ENCODE assay signal across 21 mouse cellular contexts in the genomic region with DNA sequence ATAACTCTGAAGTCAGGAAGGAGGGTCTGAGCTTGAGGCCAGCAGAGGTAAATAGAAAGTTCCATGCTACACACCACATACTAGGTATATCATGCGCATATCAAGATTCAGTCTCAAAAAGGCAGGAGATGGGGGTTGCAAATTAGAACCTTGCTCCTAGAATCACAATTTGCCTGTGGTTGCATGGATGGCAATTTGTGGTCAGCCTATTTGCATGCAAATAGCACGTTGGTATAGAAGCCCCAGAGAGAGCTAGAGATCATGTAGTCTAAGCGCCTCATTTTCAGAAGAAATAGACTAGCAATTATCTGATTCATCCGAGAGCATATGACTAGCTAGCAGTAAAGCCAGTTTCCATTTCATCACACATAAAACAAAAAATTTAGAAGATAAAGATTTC. TPM values are rescaled to one million over a fixed set of nuclear protein-coding genes. Genes with fewer than 3 reads are reported as not detected.
DNase-seq lines count a peak whose midpoint lies in the region; ATAC-seq and TF ChIP-seq lines count a peak whose summit lies in the region.
"Had no signal": no experiment of that assay in that cellular context is flagged by ENCODE, and none has a peak within 500 bp of the region (broad histone marks: within the 10 kb centered on the region; RNA-seq: fewer than 3 reads in every experiment).

No protein-coding gene starts in this region.

- WGBS in midbrain, embryonic 13.5 days: 44% methylated on average over 4 of the region's 4 CpGs
- 70% methylated on average over 4 of the region's 4 CpGs for WGBS in midbrain, embryonic 11.5 days
- 34% methylated on average over 4 of the region's 4 CpGs for WGBS in olfactory bulb, adult 2 months

- ATAC-seq in midbrain, embryonic 13.5 days: no peak
- ATAC-seq in midbrain, embryonic 11.5 days (ENCODE audit: low FRiP score): no peak
- ATAC-seq: forebrain, postnatal 0 days; Patski had no signal

- dilution Hi-C loops in CH12.LX (cut with MboI; ENCODE audit: extremely low pct_ligation_motif_present, extremely low pct_unique_long_range_greater_than_20kb, low sequenced_read_pairs): no loop called here

- intact Hi-C loops in heart, postnatal 36 days (cut with DNase I): no loop called here

- DNase-seq in heart, adult 11 months: peak; percentile 80
- DNase-seq in heart, postnatal 36 days: no peak
- no peak for DNase-seq in midbrain, embryonic 11.5 days (ENCODE audit: low spot score, missing footprints)
- DNase-seq in CH12.LX (ENCODE audit: extremely low read depth): peak; percentile 84
- no peak for DNase-seq in embryo, embryonic 11 days
- DNase-seq: adrenal gland, adult 8-10 months; cerebellum, adult 9-11 months; forebrain, postnatal 0 days; heart, postnatal 10 days; kidney, adult 18-20 months; lung, adult 18-20 months; lung, postnatal 14 days; right cerebral cortex, postnatal 14 days had no signal

- no peak overlapping the region for H3K4me2 ChIP-seq in midbrain, embryonic 13.5 days (replicated peaks)
- H3K4me2 ChIP-seq in midbrain, embryonic 11.5 days: no peak overlapping the region
- no peak overlapping the region for H3K4me2 ChIP-seq in CH12.LX (ENCODE audit: insufficient read depth, low read depth, poor library complexity, severe bottlenecking)

- H3K4me1 ChIP-seq in midbrain, embryonic 13.5 days (replicated peaks): peaks cover 28% of the 10 kb centered on the region
- H3K4me1 ChIP-seq in midbrain, embryonic 11.5 days (ENCODE audit: control insufficient read depth, insufficient read depth, low read length): no peaks in the 10 kb centered on the region; the same call in none of the 2 replicates
- peaks cover 9 to 40% of the 10 kb centered on the region in 2 experiments for H3K4me1 ChIP-seq in CH12.LX (ENCODE audit: control insufficient read depth in 1 of 2, insufficient read depth in 2 of 2)
- peaks cover 6% of the 10 kb centered on the region for H3K4me1 ChIP-seq in olfactory bulb, adult 2 months (ENCODE audit: control insufficient read depth, insufficient read depth, low read length)

- no peak for TF ChIP-seq CTCF in CH12.LX (conservative IDR thresholded peaks at IDR 0.05 in 1 of 2, IDR thresholded peaks at IDR 0.05 in 1 of 2; ENCODE audit: low read depth in 2 of 2, low read length in 2 of 2)
- TF ChIP-seq CTCF in olfactory bulb, adult 2 months (IDR thresholded peaks at IDR 0.05; ENCODE audit: insufficient read depth, low read depth, low read length): no peak

- H3K36me3 ChIP-seq in midbrain, embryonic 13.5 days: peaks cover 7% of the 10 kb centered on the region
- H3K36me3 ChIP-seq in midbrain, embryonic 11.5 days (ENCODE audit: control insufficient read depth, insufficient read depth, low read length): no peaks in the 10 kb centered on the region
- peaks cover 0 to 7% of the 10 kb centered on the region in 2 experiments for H3K36me3 ChIP-seq in CH12.LX (replicated peaks in 1 of 2; ENCODE audit: control insufficient read depth in 1 of 2, insufficient read depth in 1 of 2, low read length in 1 of 2)
- H3K36me3 ChIP-seq: heart, embryonic 10.5 days; limb, embryonic 10.5 days had no signal

- peak overlapping the region; percentile 4; the same call in 1 of the 2 replicates for H3K27ac ChIP-seq in midbrain, embryonic 13.5 days
- H3K27ac ChIP-seq in midbrain, embryonic 11.5 days (ENCODE audit: low read depth, low read length): no peak overlapping the region
- no peak overlapping the region for H3K27ac ChIP-seq in CH12.LX (ENCODE audit: insufficient read depth, low read depth)
- H3K27ac ChIP-seq in olfactory bulb, adult 2 months (ENCODE audit: insufficient read depth, low read depth, low read length): peak overlapping the region; percentile 27; the same call in 1 of the 2 replicates
- H3K27ac ChIP-seq: heart, embryonic 10.5 days; kidney, postnatal 0 days; limb, embryonic 10.5 days; stomach, postnatal 0 days had no signal

- H3K79me2 ChIP-seq in CH12.LX (replicated peaks; ENCODE audit: control insufficient read depth, extremely low read depth, insufficient read depth, poor library complexity, severe bottlenecking): no peaks in the 10 kb centered on the region

- no peaks in the 10 kb centered on the region for H3K9me3 ChIP-seq in midbrain, embryonic 13.5 days
- H3K9me3 ChIP-seq in midbrain, embryonic 11.5 days (ENCODE audit: control insufficient read depth, low read length): no peaks in the 10 kb centered on the region
- H3K9me3 ChIP-seq in CH12.LX (replicated peaks; ENCODE audit: low read length): peaks cover 3% of the 10 kb centered on the region
- H3K9me3 ChIP-seq: heart, embryonic 10.5 days; limb, embryonic 10.5 days; megakaryocyte, embryonic 14.5 days had no signal

- peak; percentile 68; the same call in 1 of the 2 replicates for TF ChIP-seq EP300 in CH12.LX (IDR thresholded peaks at IDR 0.05; ENCODE audit: low read length)

- no peak overlapping the region for H3K4me3 ChIP-seq in midbrain, embryonic 13.5 days (replicated peaks)
- no peak overlapping the region for H3K4me3 ChIP-seq in midbrain, embryonic 11.5 days (ENCODE audit: low read depth, low read length)
- H3K4me3 ChIP-seq in CH12.LX (replicated peaks in 1 of 3; ENCODE audit: low read depth in 2 of 3, low read length in 2 of 3, poor library complexity in 1 of 3): no peak overlapping the region
- no peak overlapping the region for H3K4me3 ChIP-seq in olfactory bulb, adult 2 months (ENCODE audit: insufficient read depth, low read depth, low read length)
- H3K4me3 ChIP-seq: heart, embryonic 10.5 days; limb, embryonic 10.5 days; megakaryocyte, embryonic 14.5 days had no signal

- no peaks in the 10 kb centered on the region for H3K27me3 ChIP-seq in midbrain, embryonic 13.5 days
- H3K27me3 ChIP-seq in midbrain, embryonic 11.5 days (ENCODE audit: control insufficient read depth, insufficient read depth, low read length): no peaks in the 10 kb centered on the region
- peaks cover 12% of the 10 kb centered on the region for H3K27me3 ChIP-seq in CH12.LX (replicated peaks)
- H3K27me3 ChIP-seq: megakaryocyte, embryonic 14.5 days; Patski had no signal

- TF ChIP-seq RAD21 in CH12.LX (IDR thresholded peaks at IDR 0.05; ENCODE audit: low read depth, low read length): no peak

- no peak for TF ChIP-seq POLR2A in CH12.LX (IDR thresholded peaks at IDR 0.05; ENCODE audit: low read depth, low read length)
- TF ChIP-seq POLR2A in olfactory bulb, adult 2 months (IDR thresholded peaks at IDR 0.05; ENCODE audit: insufficient read depth, low read depth, low read length): no peak

- in situ Hi-C loops in CH12.LX (cut with MboI; ENCODE audit: low pct_ligation_motif_present, low pct_unique_long_range_greater_than_20kb, low sequenced_read_pairs): no loop called here

- no peak overlapping the region for H3K9ac ChIP-seq in midbrain, embryonic 13.5 days (replicated peaks)
- no peak overlapping the region for H3K9ac ChIP-seq in midbrain, embryonic 11.5 days (ENCODE audit: low read length)
- H3K9ac ChIP-seq in CH12.LX (ENCODE audit: insufficient read depth, low read depth): no peak overlapping the region
- H3K9ac ChIP-seq: forebrain, postnatal 0 days had no signal

TF ChIP-seq in CH12.LX, 34 proteins besides CTCF, POLR2A, EP300 and RAD21:
- TF ChIP-seq TCF12 (IDR thresholded peaks at IDR 0.05; ENCODE audit: low read depth, low read length): no peak
- 0 out of 2 replicates have a peak, but pooled peaks have one; percentile 41 for TF ChIP-seq MYC (IDR thresholded peaks at IDR 0.05; ENCODE audit: low read depth, low read length)
- peak; percentile 88 for TF ChIP-seq MAFK (IDR thresholded peaks at IDR 0.05; ENCODE audit: insufficient replicate concordance, low read length)
- peak; percentile 64 for TF ChIP-seq BHLHE40 (IDR thresholded peaks at IDR 0.05; ENCODE audit: low read depth, low read length)

RNA-seq across cellular contexts. Expression of gene Synj1, which starts 11.3 kb away (rescaled TPM):
- total RNA-seq in heart, postnatal 36 days (2021): 10 to 100 TPM; 29.1 to 29.6 TPM
- polyA plus RNA-seq in midbrain, embryonic 13.5 days (2015; fragmentation: Nextera tagmentation; extraction: Ambion mirVana): 33.6 and 38.0 TPM in 2 replicates
- 23.3 and 27.0 TPM in 2 replicates for polyA plus RNA-seq in midbrain, embryonic 11.5 days (2014; fragmentation: Nextera tagmentation; extraction: Ambion mirVana)
- 8.1 and 8.4 TPM in 2 replicates for total RNA-seq in CH12.LX (2012; rRNA removed)
- 3.6 and 4.6 TPM in 2 replicates for total RNA-seq in CH12.LX (2014; rRNA removed)
- 12.2 and 20.7 TPM in 2 replicates for polyA plus RNA-seq in CH12.LX (2012; ENCODE audit: insufficient read length, low read depth)
- polyA plus RNA-seq in olfactory bulb, adult 2 months (2012; ENCODE audit: insufficient read depth, insufficient read length, low replicate concordance, missing spikeins): 104 and 252 TPM in 2 replicates

RNA-seq across cellular contexts. Expression of gene Paxbp1, which starts 44.5 kb away (rescaled TPM):
- 10 to 100 TPM; 13.1 to 13.5 TPM for total RNA-seq in heart, postnatal 36 days (2021)
- polyA plus RNA-seq in midbrain, embryonic 13.5 days (2015; fragmentation: Nextera tagmentation; extraction: Ambion mirVana): 85.5 and 89.6 TPM in 2 replicates
- 86.4 and 97.2 TPM in 2 replicates for polyA plus RNA-seq in midbrain, embryonic 11.5 days (2014; fragmentation: Nextera tagmentation; extraction: Ambion mirVana)
- total RNA-seq in CH12.LX (2012; rRNA removed): 38.5 and 39.4 TPM in 2 replicates
- total RNA-seq in CH12.LX (2014; rRNA removed): 74.4 and 96.9 TPM in 2 replicates
- 69.7 and 77.1 TPM in 2 replicates for polyA plus RNA-seq in CH12.LX (2012; ENCODE audit: insufficient read length, low read depth)
- polyA plus RNA-seq in olfactory bulb, adult 2 months (2012; ENCODE audit: insufficient read depth, insufficient read length, low replicate concordance, missing spikeins): 732 TPM in 1 of 2 replicates, not detected in the other

Comparison
In these comparisons a context has a peak if more than half of its experiments do, and no peak if none do; other contexts are left out.
1. DNase-seq: peak in heart, adult 11 months (single experiment) and CH12.LX (single experiment); none in heart, postnatal 36 days (0 of 2), midbrain, embryonic 11.5 days (single experiment) and embryo, embryonic 11 days (single experiment).
2. H3K27ac ChIP-seq: peak in midbrain, embryonic 13.5 days (single experiment) and olfactory bulb, adult 2 months (single experiment); none in midbrain, embryonic 11.5 days (single experiment) and CH12.LX (single experiment).